Mouse (Mus musculus) MEL (cell line): ENCODE data around the gene Gm44973. TPM values are rescaled to one million over a fixed set of nuclear protein-coding genes. Genes with fewer than 3 reads are reported as not detected.
A peak's percentile ranks its signal among the peaks of the same experiment; 100 is the strongest.
"Not testable (repeated sequence)": the region's sequence is repeated elsewhere in the genome, so short reads cannot be mapped to it uniquely, and the experiment has no call there.

Experiments
- DNase-seq: peaks from one replicate; pipeline ENCODE4 v3.0.0; 2011; ENCODE audit warnings: low read depth, low spot score
- H3K27ac ChIP-seq: 2 replicates; pipeline ENCODE4 v1.5.1; 2012; ENCODE audit warnings: low read depth, mild to moderate bottlenecking, control low read depth, low read length, moderate library complexity; ENCODE audit not compliant: control insufficient read depth
- H3K27me3 ChIP-seq, 2 experiments: fragments of 150-350 bp in 1 of 2; sonication (generic) in 1 of 2; 2 replicates each; pipeline ENCODE4 v1.6.1; 2012; ENCODE audit warnings: low read length in 2 of 2, mild to moderate bottlenecking in 2 of 2, improper control_type of control experiment in 1 of 2, moderate library complexity in 1 of 2; ENCODE audit not compliant: insufficient read depth in 2 of 2, control insufficient read depth in 1 of 2
- H3K36me3 ChIP-seq, 2 experiments: 2 replicates each; pipeline ENCODE4 v1.6.1; 2012 to 2014; ENCODE audit warnings: low read length in 2 of 2, improper control_type of control experiment in 1 of 2, inconsistent platforms in 1 of 2, mild to moderate bottlenecking in 1 of 2; ENCODE audit not compliant: insufficient read depth in 2 of 2, control insufficient read depth in 1 of 2
- H3K4me1 ChIP-seq, 2 experiments: fragments of 150-350 bp in 1 of 2; sonication (generic) in 1 of 2; 2 replicates each; pipeline ENCODE4 v1.6.1; 2012; ENCODE audit warnings: low read length in 2 of 2, improper control_type of control experiment in 1 of 2, mild to moderate bottlenecking in 1 of 2; ENCODE audit not compliant: insufficient read depth in 2 of 2, control insufficient read depth in 1 of 2
- H3K4me3 ChIP-seq, 2 experiments: fragments of 150-350 bp in 1 of 2; sonication (generic) in 1 of 2; 2 replicates each; pipeline ENCODE4 v1.5.1; 2012; ENCODE audit warnings: low read depth in 2 of 2, low read length in 2 of 2, mild to moderate bottlenecking in 2 of 2, moderate library complexity in 2 of 2, control low read depth in 1 of 2, improper control_type of control experiment in 1 of 2; ENCODE audit not compliant: control insufficient read depth in 1 of 2, insufficient read depth in 1 of 2
- H3K79me2 ChIP-seq: 2 replicates; pipeline ENCODE4 v1.6.1; 2012; ENCODE audit warnings: mild to moderate bottlenecking, low read length, moderate library complexity; ENCODE audit not compliant: control insufficient read depth, poor library complexity, insufficient read depth
- H3K9ac ChIP-seq: 2 replicates; pipeline ENCODE4 v1.6.1; 2012; ENCODE audit warnings: low read depth, mild to moderate bottlenecking, control low read depth, low read length, moderate library complexity; ENCODE audit not compliant: control insufficient read depth, poor library complexity, severe bottlenecking
- H3K9me3 ChIP-seq: fragments of 150-350 bp; sonication (generic); replicated peaks from 2 replicates; pipeline ENCODE4 v1.6.1; 2012; ENCODE audit warnings: mild to moderate bottlenecking, low read length, improper control_type of control experiment, moderate library complexity; ENCODE audit not compliant: insufficient read depth
- BHLHE40 ChIP-seq: IDR thresholded peaks from 2 replicates; pipeline ENCODE4 v1.6.1; 2012; ENCODE audit warnings: low read depth, mild to moderate bottlenecking, inconsistent platforms, low read length, improper control_type of control experiment, borderline replicate concordance
- CHD2 ChIP-seq: IDR thresholded peaks from 2 replicates; pipeline ENCODE4 v1.6.1; 2011; ENCODE audit warnings: low read length, improper control_type of control experiment
- CTCF ChIP-seq, 3 experiments: IDR thresholded peaks in 2 of 3; conservative IDR thresholded peaks in 1 of 3; 2 replicates each; pipeline ENCODE4 v1.5.1; 2011 to 2012; ENCODE audit warnings: low read length in 3 of 3, low read depth in 2 of 3, mild to moderate bottlenecking in 2 of 3, improper control_type of control experiment in 1 of 3, inconsistent platforms in 1 of 3, mixed read lengths in 1 of 3, moderate library complexity in 1 of 3; ENCODE audit not compliant: control insufficient read depth in 1 of 3, insufficient read depth in 1 of 3, poor library complexity in 1 of 3, severe bottlenecking in 1 of 3
- E2F4 ChIP-seq: IDR thresholded peaks from 2 replicates; pipeline ENCODE4 v1.6.1; 2011; ENCODE audit warnings: low read depth, low read length, improper control_type of control experiment, borderline replicate concordance
- GATA1 ChIP-seq: IDR thresholded peaks from 2 replicates; pipeline ENCODE4 v1.6.1; 2011; ENCODE audit warnings: low read depth, low read length, improper control_type of control experiment
- NELFE ChIP-seq: IDR thresholded peaks from 2 replicates; pipeline ENCODE4 v1.6.1; 2011; ENCODE audit warnings: low read depth, low read length, improper control_type of control experiment
- NRF1 ChIP-seq: IDR thresholded peaks from 2 replicates; pipeline ENCODE4 v1.6.1; 2014; ENCODE audit warnings: low read depth, mild to moderate bottlenecking, inconsistent platforms, low read length, improper control_type of control experiment, moderate library complexity; ENCODE audit not compliant: poor library complexity, insufficient read depth, severe bottlenecking
- RAD21 ChIP-seq: IDR thresholded peaks from 2 replicates; pipeline ENCODE4 v1.6.1; 2011; ENCODE audit warnings: mild to moderate bottlenecking, low read depth, low read length, improper control_type of control experiment
- SMC3 ChIP-seq: IDR thresholded peaks from 2 replicates; pipeline ENCODE4 v1.6.1; 2011; ENCODE audit warnings: low read depth, low read length, improper control_type of control experiment
- TCF12 ChIP-seq: IDR thresholded peaks from 2 replicates; pipeline ENCODE4 v1.6.1; 2014; ENCODE audit warnings: low read depth, mild to moderate bottlenecking, inconsistent platforms, low read length, improper control_type of control experiment, moderate library complexity
- ZC3H11A ChIP-seq: IDR thresholded peaks from 2 replicates; pipeline ENCODE4 v1.6.1; 2012; ENCODE audit warnings: low read depth, mild to moderate bottlenecking, inconsistent platforms, low read length, improper control_type of control experiment
- polyA plus RNA-seq, 2 experiments: library from polyadenylated mRNA; stranded (reverse) in 1 of 2; unstranded in 1 of 2; fragments of >175 nt in 1 of 2; fragments of >200 nt in 1 of 2; gene quantifications; 2 replicates each; pipeline versions ENCODE4 v1.2.1 to v1.2.4; 2012; ENCODE audit warnings: low replicate concordance in 2 of 2, low read depth in 1 of 2; ENCODE audit not compliant: insufficient read length in 2 of 2, insufficient read depth in 1 of 2, missing spikeins in 1 of 2
- total RNA-seq: library from RNA; depleted of rRNA; stranded (reverse); fragments of 300-350 nt; gene quantifications from 2 replicates; pipeline ENCODE4 v1.2.3, GENCODE M21; 2012

Gm44973 gene
- total and polyA plus RNA-seq, 3 experiments: 7.9 TPM; not detected in 2

DNA sequence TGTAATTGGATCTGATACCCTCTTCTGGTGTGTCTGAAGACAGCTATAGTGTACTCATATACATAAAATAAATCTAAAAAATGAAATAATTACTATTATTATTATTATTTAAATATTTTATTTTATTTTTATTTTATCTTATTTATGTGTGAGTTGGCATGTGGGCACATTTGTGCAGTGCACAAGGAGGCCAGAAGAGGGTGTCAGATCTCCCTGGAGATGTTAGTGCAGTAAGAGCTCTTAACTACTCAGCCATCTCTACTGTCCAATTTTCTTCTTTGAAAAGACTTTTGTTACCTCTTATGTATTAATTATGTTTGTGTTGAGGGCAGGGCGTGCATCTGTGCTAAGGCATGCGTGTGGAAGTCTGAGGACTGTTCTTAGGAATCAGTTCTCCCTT lies 15.4 kb upstream of the Gm44973 start:
- TF ChIP-seq CTCF (IDR thresholded peaks at IDR 0.05 in 2 of 3, conservative IDR thresholded peaks at IDR 0.05 in 1 of 3; ENCODE audit: control insufficient read depth in 1 of 3, insufficient read depth in 1 of 3, low read depth in 2 of 3, low read length in 3 of 3, poor library complexity in 1 of 3, severe bottlenecking in 1 of 3): peak; percentile 32 to 56 (median 42); a peak in 5 of 6 replicates
- TF ChIP-seq SMC3: peak; percentile 66
- TF ChIP-seq BHLHE40: no peak
- peak; percentile 31; the same call in 1 of the 2 replicates for TF ChIP-seq ZC3H11A
- peak; percentile 49 for TF ChIP-seq RAD21
- Histone ChIP-seq H3K27ac (no peak overlapping the region), H3K9ac (no peak overlapping the region), H3K36me3 (no peaks in the 10 kb centered on the region), H3K4me3 (no peak overlapping the region), H3K27me3 (no peaks in the 10 kb centered on the region), H3K79me2 (no peaks in the 10 kb centered on the region), H3K9me3 (no peaks in the 10 kb centered on the region), H3K4me1 (no peaks in the 10 kb centered on the region; a peak in 1 of 4 replicates)
- DNase-seq: peak; percentile 52

DNA sequence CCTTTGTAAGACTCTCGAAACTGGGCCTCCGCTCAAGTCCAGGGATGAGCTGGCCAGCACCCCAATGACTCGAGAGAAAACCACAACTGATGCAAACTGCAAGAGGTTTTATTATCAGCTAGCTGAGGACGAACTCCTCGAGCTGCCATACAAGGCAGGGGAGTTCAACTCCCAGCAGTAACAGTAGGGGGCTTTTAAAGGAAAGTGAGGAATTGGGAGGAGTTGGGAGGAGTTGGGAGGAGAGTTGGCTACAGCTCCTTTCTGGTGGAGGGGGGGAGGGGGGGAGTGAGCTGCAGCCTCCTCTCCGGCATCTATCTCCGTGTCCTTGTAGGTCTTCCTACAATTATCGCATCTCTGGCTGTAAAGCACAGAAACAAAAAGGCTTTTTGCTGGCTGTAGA lies 12.4 kb upstream of the Gm44973 start:
- not testable (repeated sequence) for H3K4me1 ChIP-seq, H3K4me3 ChIP-seq, H3K36me3 ChIP-seq, DNase-seq, H3K9me3 ChIP-seq, H3K27me3 ChIP-seq, H3K79me2 ChIP-seq, H3K27ac ChIP-seq, H3K9ac ChIP-seq

DNA sequence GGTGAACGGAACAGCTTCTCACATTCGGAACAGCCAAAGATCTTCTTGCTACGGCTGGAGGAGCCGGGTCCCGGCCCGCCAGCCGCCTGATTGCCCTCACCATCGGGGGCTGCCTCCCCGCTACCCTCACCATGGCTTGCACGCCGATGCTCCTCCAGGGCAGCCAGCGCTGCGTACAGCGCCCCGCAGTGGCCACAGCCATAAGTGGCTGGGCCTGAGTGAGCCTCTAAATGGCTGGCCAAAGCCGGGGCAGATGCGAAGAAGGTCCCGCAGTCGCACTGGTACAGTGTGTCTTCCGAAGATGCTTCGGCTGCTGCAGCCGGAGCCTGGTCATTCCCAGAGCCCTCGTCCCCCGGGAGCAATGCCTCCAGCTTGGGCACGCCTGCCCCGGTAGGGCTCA lies 7.1 kb upstream of the Gm44973 start:
- no peaks in the 10 kb centered on the region for H3K27me3 ChIP-seq
- DNase-seq: no peak
- H3K9me3 ChIP-seq: no peaks in the 10 kb centered on the region
- H3K4me3 ChIP-seq: no peak overlapping the region
- H3K79me2 ChIP-seq: no peaks in the 10 kb centered on the region
- no peaks in the 10 kb centered on the region; a peak in 1 of 4 replicates for H3K4me1 ChIP-seq
- no peak overlapping the region for H3K27ac ChIP-seq
- H3K9ac ChIP-seq: no peak overlapping the region
- peak in 1 of 3 experiments; percentile 20; a peak in 2 of 6 replicates for TF ChIP-seq CTCF (IDR thresholded peaks at IDR 0.05 in 2 of 3, conservative IDR thresholded peaks at IDR 0.05 in 1 of 3; ENCODE audit: control insufficient read depth in 1 of 3, insufficient read depth in 1 of 3, low read depth in 2 of 3, low read length in 3 of 3, poor library complexity in 1 of 3, severe bottlenecking in 1 of 3)
- TF ChIP-seq TCF12: no peak
- TF ChIP-seq E2F4: no peak
- no peak for TF ChIP-seq NELFE
- no peak for TF ChIP-seq GATA1
- no peak for TF ChIP-seq RAD21
- no peak for TF ChIP-seq NRF1
- no peak for TF ChIP-seq CHD2
- peaks cover 0 to under 1% of the 10 kb centered on the region in 2 experiments; a peak in 3 of 4 replicates for H3K36me3 ChIP-seq
